ENCODE assay signal across 12 mouse cellular contexts in the genomic region with DNA sequence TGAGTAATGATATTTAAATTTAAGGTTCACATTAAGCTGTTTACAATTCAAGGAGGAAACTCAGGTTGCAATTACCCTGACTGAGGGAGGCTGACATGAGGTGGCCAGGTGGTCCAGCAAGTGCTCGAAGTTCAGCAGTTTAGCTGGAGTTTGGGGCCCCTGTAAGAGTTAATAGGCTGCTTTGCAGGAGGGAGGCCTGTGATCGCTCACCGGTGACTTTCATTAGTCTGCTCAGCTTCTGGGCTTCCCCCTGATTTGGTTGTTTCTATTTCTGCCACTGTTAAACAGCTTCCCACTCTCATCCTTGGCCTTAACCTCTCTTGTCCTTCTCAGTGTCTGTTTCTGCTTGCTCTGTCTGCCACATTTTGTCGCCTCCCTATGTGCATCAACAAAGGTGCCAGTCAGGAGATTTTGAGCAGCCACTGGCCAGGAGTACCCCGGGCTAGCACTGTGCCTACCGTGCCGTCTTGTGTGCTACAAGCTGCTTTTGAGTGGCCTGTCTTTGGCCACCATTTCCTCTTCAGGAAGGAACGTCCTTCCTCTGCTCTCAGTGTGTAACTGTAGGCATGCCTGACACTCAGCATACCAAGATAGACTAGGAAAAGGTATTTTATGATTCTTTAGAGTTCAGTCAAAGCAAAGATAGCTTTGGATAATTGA.
DNase-seq lines count a peak whose midpoint lies in the region; ATAC-seq lines count a peak whose summit lies in the region.
"Had no signal": no experiment of that assay in that cellular context is flagged by ENCODE, and none has a peak within 500 bp of the region (broad histone marks: within the 10 kb centered on the region; RNA-seq: fewer than 3 reads in every experiment).

No protein-coding gene starts in this region.

- H3K4me3 ChIP-seq in hindbrain, embryonic 10.5 days = no peak overlapping the region
- H3K4me3 ChIP-seq in hindbrain, embryonic 11.5 days (ENCODE audit: low read depth, low read length) = no peak overlapping the region
- no peak overlapping the region for H3K4me3 ChIP-seq in embryonic facial prominence, embryonic 11.5 days (ENCODE audit: low read depth, low read length)
- H3K4me3 ChIP-seq in forebrain, embryonic 12.5 days (replicated peaks) = no peak overlapping the region

- H3K4me1 ChIP-seq in hindbrain, embryonic 10.5 days (replicated peaks) = peaks cover 5% of the 10 kb centered on the region; the same call in 1 of the 2 replicates
- H3K4me1 ChIP-seq in hindbrain, embryonic 11.5 days (replicated peaks; ENCODE audit: control insufficient read depth, insufficient read depth, low read length) = no peaks in the 10 kb centered on the region
- no peaks in the 10 kb centered on the region for H3K4me1 ChIP-seq in embryonic facial prominence, embryonic 11.5 days (ENCODE audit: control insufficient read depth, insufficient read depth, low read length)
- no peaks in the 10 kb centered on the region for H3K4me1 ChIP-seq in forebrain, embryonic 12.5 days

- 54% methylated on average over 8 of the region's 8 CpGs for WGBS in hindbrain, embryonic 10.5 days
- WGBS in hindbrain, embryonic 11.5 days = 62% methylated on average over 8 of the region's 8 CpGs
- 33% methylated on average over 8 of the region's 8 CpGs for WGBS in embryonic facial prominence, embryonic 11.5 days
- 55% methylated on average over 8 of the region's 8 CpGs for WGBS in forebrain, embryonic 12.5 days

- no peaks in the 10 kb centered on the region for H3K36me3 ChIP-seq in hindbrain, embryonic 10.5 days
- no peaks in the 10 kb centered on the region for H3K36me3 ChIP-seq in hindbrain, embryonic 11.5 days (ENCODE audit: control insufficient read depth, insufficient read depth, low read length)
- no peaks in the 10 kb centered on the region for H3K36me3 ChIP-seq in embryonic facial prominence, embryonic 11.5 days (replicated peaks; ENCODE audit: control insufficient read depth, insufficient read depth, low read depth, low read length)
- no peaks in the 10 kb centered on the region for H3K36me3 ChIP-seq in forebrain, embryonic 12.5 days (replicated peaks)

- no peak for ATAC-seq in hindbrain, embryonic 11.5 days (ENCODE audit: low FRiP score)
- no peak for ATAC-seq in embryonic facial prominence, embryonic 11.5 days (replicated peaks; ENCODE audit: insufficient number of reproducible peaks, low FRiP score, low TSS enrichment, low read depth)
- no peak for ATAC-seq in forebrain, embryonic 12.5 days (ENCODE audit: low FRiP score)

- no peak overlapping the region for H3K9ac ChIP-seq in hindbrain, embryonic 11.5 days (ENCODE audit: low read depth, low read length)
- no peak overlapping the region for H3K9ac ChIP-seq in embryonic facial prominence, embryonic 11.5 days (replicated peaks; ENCODE audit: low read length)
- no peak overlapping the region for H3K9ac ChIP-seq in forebrain, embryonic 12.5 days
- H3K9ac ChIP-seq: liver, embryonic 14.5 days had no signal

- H3K4me2 ChIP-seq in hindbrain, embryonic 11.5 days (replicated peaks; ENCODE audit: low read depth, low read length) = no peak overlapping the region
- H3K4me2 ChIP-seq in embryonic facial prominence, embryonic 11.5 days (ENCODE audit: low read depth, low read length) = no peak overlapping the region
- no peak overlapping the region for H3K4me2 ChIP-seq in forebrain, embryonic 12.5 days

- peak overlapping the region; percentile 45; the same call in 1 of the 2 replicates for H3K27ac ChIP-seq in hindbrain, embryonic 10.5 days
- no peak overlapping the region for H3K27ac ChIP-seq in hindbrain, embryonic 11.5 days (ENCODE audit: low read depth, low read length)
- no peak overlapping the region for H3K27ac ChIP-seq in embryonic facial prominence, embryonic 11.5 days (replicated peaks; ENCODE audit: low read depth, low read length)
- H3K27ac ChIP-seq in forebrain, embryonic 12.5 days = no peak overlapping the region
- H3K27ac ChIP-seq: liver, embryonic 14.5 days had no signal

- no peaks in the 10 kb centered on the region for H3K9me3 ChIP-seq in hindbrain, embryonic 10.5 days
- no peaks in the 10 kb centered on the region for H3K9me3 ChIP-seq in hindbrain, embryonic 11.5 days (ENCODE audit: control insufficient read depth, low read length)
- no peaks in the 10 kb centered on the region for H3K9me3 ChIP-seq in embryonic facial prominence, embryonic 11.5 days (replicated peaks; ENCODE audit: control insufficient read depth, low read length)
- H3K9me3 ChIP-seq in forebrain, embryonic 12.5 days = no peaks in the 10 kb centered on the region

- H3K27me3 ChIP-seq in hindbrain, embryonic 10.5 days (ENCODE audit: insufficient read depth, poor library complexity, severe bottlenecking) = no peaks in the 10 kb centered on the region
- no peaks in the 10 kb centered on the region for H3K27me3 ChIP-seq in hindbrain, embryonic 11.5 days (ENCODE audit: control insufficient read depth, insufficient read depth, low read length)
- no peaks in the 10 kb centered on the region for H3K27me3 ChIP-seq in embryonic facial prominence, embryonic 11.5 days (ENCODE audit: control insufficient read depth, insufficient read depth, low read length)
- no peaks in the 10 kb centered on the region for H3K27me3 ChIP-seq in forebrain, embryonic 12.5 days

- DNase-seq in hindbrain, embryonic 10.5 days (ENCODE audit: low spot score) = no peak
- DNase-seq in hindbrain, embryonic 11.5 days (ENCODE audit: low spot score) = no peak
- peak; percentile 31 to 41 for DNase-seq in B cell, adult 2 months
- DNase-seq in embryonic facial prominence, embryonic 11.5 days (ENCODE audit: low spot score) = peak; percentile 31
- peak; percentile 41 for DNase-seq in hindlimb bud, embryonic 11.5 days (ENCODE audit: extremely low spot score, low read depth, low spot score)
- DNase-seq in cerebellum, postnatal 4 days (ENCODE audit: low spot score in 2 of 2) = no peak
- DNase-seq in right cerebral cortex, postnatal 25 days = no peak
- DNase-seq: cerebellum, adult 8-10 months; lung, postnatal 4 days; thymus, postnatal 36 days had no signal

Comparison
In these comparisons a context has a peak if more than half of its experiments do, and no peak if none do; other contexts are left out.
1. DNase-seq: peak in B cell, adult 2 months (2 of 2), embryonic facial prominence, embryonic 11.5 days (single experiment) and hindlimb bud, embryonic 11.5 days (single experiment); none in hindbrain, embryonic 10.5 days (single experiment), hindbrain, embryonic 11.5 days (single experiment), cerebellum, postnatal 4 days (0 of 2) and right cerebral cortex, postnatal 25 days (single experiment).